Mouse (Mus musculus) c-Kit-positive CD71-positive TER-119-negative erythroid progenitor cells, embryonic 14.5 days (primary cell): ENCODE data around the gene Hoxa2.

Experiments used
- DNase-seq: peaks from one replicate; pipeline ENCODE4 v3.0.0-alpha.2; 2013; ENCODE audit warnings: low read depth

The Hoxa2 gene

DNA sequence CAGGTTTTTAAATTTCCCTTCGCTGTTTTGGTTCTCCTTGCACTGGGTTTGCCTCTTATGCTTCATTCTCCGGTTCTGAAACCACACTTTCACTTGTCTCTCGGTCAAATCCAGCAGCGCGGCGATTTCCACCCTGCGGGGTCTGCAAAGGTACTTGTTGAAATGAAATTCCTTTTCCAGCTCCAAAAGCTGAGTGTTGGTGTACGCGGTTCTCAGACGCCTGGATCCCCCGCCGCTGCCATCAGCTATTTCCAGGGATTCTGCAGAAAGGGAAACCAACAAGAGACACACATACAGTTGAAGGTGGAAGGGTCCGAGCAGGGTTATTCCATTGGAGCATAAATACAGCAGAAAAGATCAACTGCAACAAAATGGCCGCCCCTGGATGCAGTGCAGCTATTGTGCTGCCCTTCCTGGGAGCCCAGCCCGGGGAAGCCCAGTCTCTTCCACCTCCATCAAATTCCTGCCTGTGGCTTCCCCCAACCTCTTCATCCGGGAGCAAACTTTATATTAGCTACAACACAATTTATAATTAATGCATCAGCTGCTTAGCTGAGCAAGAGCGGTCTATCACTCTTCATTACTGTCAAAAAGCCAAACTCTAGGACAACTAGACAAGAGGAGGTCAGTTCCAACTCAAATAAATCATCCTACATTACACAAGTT is 1.1 kb downstream of the Hoxa2 start:
- DNase-seq, result no peak

DNA sequence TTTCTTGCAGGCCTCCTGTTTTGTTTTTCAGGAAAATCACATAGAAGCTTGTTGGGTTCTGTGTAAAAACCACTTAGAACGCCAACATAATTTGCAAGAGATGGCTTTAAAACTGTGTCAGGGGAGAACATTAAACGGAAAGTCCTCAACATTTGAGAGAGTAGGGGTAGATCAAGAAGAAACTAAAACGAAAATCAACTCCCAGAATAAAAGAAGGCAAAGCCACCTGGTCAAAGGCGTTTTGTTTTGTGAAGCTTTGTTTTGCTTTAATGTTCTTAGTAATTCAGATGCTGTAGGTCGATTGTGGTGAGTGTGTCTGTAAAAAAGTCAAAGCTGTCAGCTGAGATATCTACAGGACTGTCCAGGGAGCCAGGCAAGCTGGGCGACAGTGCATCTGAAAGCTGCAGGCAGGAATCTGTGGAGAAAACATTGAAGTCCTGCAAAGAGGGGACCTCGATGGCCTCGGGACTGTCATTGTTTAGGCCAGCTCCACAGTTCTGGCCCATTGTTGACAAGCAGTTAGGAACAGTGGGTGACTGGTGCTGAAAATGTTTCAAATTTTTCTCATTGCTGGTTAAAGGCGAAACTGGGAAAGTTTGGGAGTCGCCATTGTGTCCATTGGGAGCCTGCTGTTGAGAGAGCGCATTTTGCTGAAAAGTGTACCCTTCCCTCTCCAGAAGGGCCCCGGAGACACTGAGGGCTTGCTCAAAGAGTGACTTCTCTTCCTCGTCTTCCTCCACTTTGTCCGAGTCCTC is 1.8 kb downstream of the Hoxa2 start:
- DNase-seq, result no peak

DNA sequence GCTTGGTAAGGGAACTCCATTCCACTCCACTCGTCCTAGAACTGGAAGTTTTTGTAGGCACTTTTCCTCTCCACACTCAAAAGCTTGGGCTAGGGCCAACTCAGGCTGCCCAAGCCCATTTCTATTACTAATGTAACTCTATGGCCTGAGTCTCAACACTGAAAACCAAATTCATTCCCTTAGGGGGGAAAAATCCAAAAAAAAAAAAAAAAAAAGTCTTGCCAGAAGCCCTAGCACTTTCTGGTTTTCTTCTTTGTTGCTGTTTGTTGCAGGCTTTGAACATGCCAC is 2.6 kb downstream of the Hoxa2 start:
- DNase-seq, result no peak

DNA sequence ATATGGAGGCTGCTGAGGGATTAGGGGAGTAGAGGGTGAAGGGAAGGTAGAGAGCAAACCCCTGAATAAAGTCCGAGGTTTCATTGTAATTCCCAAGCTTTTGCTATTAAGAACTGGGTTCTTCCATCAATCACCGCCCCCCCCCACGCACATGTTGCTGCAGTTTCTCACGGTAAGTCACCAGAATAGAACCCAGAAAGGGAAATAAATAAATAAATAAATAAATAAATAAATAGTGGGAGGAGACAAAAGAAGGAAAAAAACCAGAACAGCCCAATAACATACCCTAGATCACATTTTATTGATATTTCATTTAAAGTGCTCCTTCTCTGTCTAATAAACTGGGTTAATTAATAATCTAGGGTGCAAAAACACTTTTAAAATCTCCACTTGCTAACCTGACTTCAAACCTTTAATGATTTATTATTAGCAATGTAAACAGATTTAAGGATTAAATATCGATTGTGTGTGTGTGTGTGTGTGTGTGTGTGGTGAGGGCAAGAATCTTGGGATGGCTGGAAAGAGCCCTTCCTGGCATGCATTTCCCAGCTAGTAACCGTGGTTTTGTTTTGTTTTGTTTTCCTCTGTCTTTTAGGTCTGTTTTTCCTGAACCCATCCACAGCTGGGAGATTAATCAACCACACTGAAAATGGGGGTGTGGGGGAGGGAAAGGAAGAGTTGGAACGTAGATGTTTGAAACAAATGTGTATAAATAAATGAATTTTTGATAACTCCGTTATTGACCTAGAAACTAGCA is 3.1 kb downstream of the Hoxa2 start:
- no peak for DNase-seq

DNA sequence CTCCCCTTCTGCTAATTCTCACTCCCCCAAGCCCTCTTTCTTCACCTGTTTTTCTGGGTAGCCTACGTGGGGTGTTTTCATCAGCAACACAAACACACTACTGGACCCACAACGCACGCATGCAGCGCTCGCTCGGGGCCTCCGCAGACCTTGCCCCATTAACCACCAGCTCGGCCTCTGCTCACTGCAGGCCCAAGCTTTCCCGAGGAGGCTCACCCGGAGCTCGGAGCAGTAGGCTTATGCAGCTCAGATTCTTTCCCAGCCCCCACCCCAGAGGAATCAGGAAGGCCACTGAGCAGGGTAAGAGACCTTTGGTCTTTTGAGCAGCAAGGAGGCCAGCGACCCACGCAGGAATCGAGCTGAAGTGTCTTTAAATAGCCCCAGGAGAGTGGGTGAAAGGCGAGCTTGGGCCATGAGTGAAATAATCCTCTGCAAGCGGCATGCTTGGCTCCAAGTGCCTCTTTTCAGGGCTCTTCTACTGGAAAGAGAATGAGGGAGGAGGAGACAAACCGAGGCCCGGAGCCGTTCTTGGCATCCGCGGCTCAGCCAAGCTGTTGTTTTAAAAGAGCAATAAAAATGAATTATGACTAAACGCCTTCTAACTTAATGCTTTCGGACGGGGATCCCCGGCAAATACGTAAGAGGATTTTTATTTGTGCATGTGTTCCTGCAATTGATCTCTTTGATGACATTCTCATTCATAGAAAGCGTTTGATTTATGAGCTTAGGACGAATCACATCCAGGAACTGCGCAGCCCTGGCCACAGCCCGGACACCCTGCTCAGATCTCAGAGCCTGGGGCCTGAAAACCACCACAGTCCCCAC is 3.9 kb downstream of the Hoxa2 start:
- DNase-seq, result no peak

DNA sequence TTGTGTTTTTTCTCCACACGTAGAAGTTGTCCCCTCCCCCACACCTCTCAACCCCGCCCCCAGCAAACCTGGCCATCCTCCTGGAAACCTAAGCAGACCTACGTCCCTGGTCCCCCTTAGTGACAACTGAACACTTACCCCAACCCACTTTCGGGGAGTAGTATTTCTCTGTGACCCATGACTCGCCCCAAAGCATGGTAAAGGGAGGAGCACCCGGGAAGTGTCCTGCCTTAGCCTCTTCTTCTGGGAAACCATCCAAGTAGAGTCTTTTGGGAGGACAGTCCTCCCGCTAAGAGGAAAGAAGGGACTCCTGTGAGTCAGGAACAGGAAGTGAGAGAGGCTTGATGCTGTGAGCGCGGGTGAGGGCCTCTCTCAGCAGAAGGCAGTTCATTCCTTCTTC is 4.7 kb downstream of the Hoxa2 start:
- no peak for DNase-seq

DNA sequence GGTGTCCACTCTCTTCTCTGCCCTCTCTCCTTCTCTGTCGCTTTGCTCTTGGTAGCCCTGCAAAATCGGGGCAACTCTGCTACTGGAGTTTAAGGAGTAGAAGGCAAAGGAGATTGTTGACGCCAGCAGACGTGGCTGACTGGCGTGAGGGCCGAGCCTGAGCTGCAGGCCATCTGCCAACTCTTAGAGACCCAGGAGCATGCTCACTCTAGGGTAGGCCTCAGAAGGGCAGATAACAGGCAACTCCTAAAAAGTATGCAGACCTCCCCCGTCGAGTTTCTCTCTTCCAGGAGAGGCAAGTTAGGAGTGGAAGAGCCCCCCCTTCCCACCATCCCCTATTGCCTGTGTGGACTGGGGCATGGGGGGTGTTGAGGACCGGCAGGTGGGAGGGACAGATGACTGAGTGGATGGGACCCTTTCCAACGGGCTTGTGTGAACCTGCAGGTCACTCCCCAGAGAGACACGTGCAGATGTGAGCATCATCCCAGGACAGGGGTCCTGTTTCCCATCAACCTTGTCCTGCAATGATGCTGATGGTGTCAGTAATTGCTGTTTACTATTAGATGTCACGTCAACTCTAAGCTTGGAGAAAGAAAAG is 5.4 kb downstream of the Hoxa2 start:
- no peak for DNase-seq

DNA sequence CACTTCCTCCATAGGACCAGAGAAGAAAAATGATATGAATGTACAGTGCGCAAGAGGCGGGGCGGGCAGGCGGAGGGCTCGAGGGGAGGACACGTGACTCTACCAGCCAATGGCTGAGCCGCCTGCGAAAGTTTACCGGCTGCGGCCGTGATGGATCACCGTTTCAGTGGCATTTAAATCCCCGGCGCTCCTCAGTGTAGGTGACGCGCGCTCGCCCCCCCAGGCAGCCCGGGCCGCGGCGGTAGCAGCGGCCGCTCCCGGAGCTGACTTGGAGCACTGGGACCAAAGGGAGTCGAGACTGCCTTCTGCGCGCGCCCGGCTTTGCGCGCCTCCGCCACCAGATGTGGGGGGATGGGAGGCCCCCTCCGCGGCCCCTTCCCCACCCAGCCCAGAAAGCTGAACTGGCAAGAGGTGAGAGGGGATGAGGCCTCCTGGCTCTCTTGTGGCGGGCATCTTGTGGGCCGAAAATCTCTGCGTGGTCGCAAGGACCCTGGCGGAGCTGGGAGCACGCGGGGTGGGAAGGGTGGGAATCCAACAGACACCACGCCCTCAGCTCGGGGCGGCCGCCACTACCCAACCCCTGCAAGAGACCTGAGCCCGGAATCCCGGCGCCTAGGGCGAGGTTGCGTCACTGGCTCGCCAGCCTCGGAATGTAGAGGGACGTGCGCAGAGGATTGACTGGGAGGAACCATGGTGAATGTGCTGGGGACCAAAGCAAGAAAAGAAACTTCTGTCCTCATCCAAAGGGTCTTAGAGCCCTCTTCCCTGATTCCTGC is 6.2 kb downstream of the Hoxa2 start, which contains the start of gene Hoxa1:
Hoxa1 (minus strand) TSS at position 42 of the 776 bp plus-strand sequence.
- DNase-seq, result peak; percentile 15

DNA sequence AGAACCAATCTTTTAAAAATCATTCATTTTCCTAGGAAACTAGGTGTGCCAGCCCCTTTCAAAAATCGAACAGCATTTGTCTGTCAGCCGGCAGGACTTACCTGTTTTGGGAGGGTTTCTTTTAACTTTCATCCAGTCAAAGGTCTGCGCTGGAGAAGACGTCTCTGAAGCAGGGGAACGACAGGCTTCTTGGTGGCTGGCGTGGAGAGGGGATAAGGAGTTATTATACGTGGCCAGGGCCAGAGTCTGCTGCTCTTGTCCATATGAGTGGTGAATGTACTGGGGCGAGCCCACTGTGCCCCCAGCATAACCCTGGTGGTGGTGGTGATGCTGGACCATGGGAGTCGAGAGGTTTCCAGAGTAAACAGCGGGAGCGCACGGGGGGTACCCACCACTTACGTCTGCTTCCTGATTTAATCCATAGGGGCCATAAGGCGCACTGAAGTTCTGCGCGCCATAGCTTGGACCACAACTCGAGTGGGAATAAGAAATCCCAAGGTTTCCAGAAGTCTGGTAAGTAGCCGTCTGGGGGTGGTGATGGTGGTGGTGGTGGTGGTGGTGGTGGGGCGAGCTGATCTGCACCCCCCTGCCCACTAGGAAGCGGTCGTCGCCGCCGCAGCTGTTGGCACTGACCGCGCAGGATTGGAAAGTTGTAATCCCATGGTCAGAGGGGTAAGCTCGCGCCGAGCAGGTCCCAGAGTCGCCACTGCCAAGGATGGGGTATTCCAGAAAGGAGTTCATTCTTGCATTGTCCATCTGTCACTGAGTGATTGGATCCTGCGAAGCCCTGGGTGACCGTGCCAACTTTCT is 7.0 kb downstream of the Hoxa2 start:
- no peak for DNase-seq

DNA sequence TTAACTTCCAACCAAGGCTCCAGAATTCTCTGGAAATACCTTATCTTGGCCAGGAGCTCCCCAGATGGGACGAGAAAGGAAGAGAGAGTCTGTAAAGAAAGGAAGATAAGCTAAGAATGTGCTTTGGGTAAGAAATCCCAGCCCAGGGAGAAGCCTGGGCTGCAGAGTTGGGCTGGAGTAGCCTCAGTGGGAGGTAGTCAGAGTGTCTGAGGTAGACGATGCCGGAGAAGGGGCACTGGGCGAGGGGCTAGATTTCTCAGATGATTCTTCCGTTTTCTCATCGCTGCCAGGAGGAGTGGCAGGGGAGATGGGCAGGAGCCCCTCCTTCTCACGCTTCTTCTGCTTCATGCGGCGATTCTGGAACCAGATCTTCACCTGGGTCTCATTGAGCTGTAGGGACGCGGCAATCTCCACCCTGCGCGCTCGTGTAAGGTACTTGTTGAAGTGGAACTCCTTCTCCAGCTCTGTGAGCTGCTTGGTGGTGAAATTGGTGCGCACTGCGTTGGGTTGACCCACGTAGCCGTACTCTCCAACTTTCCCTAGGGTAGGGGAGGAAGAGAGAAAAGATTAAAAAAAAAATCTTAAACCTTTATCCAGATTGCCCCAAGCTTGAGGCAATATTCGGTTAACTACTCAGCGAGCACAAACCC is 8.0 kb downstream of the Hoxa2 start:
- DNase-seq, result no peak

DNA sequence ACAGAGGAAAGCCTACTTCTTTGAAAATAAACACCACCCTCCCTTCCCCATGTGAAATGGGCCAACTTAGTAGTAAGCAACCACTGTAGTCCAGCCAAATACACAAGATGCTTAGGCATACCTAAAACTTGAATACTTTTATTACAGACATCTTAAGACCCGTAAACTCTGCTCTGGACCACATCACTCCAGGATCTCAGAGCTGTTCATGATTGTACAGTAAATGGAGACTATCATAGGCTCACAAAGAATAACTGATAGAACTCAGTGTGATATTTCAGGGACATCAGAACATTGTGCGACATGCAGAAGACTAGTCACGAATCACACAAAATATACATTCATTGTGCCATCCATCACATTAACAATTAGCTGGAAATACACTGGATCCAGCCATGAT is 9.2 kb downstream of the Hoxa2 start:
- DNase-seq, result no peak

DNA sequence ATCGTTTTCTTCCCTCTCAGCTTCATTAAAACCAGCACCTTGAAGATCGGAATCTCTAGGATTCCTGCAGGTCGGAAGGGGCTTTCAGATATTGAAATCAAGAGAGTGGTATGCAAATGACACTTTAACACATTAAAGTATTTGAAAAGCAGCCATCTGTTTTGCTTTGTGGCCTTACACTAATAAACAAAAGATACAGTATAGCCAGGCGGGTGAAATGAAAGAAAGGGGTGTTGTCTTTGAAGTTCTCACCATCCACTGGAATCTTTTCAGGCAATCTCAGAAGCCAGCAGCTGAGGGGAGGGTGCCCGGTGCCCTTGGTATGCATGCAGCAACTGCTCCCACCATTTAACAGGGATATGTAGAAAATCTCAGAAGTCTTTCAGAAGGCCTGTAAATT is 10.6 kb downstream of the Hoxa2 start:
- no peak for DNase-seq

DNA sequence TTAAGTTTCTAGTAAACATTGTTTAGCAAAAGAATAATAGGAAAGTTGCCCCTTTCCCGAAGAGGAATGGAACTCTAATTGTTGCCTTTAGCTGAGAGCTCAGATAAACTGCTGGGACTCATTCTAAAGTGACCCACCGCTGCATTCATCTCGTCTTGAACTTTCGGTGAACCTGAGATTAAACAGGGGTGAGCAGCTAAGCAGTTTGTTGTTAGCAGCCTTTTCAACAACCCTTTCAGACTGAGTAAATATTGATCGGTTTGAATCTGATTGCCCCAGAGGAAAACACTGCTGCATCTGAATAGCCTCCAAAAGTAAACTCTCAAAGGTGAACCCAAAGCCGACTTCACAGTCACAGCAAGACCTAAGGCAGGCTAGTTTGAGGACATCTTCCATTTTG is 11.4 kb downstream of the Hoxa2 start:
- DNase-seq, result no peak

DNA sequence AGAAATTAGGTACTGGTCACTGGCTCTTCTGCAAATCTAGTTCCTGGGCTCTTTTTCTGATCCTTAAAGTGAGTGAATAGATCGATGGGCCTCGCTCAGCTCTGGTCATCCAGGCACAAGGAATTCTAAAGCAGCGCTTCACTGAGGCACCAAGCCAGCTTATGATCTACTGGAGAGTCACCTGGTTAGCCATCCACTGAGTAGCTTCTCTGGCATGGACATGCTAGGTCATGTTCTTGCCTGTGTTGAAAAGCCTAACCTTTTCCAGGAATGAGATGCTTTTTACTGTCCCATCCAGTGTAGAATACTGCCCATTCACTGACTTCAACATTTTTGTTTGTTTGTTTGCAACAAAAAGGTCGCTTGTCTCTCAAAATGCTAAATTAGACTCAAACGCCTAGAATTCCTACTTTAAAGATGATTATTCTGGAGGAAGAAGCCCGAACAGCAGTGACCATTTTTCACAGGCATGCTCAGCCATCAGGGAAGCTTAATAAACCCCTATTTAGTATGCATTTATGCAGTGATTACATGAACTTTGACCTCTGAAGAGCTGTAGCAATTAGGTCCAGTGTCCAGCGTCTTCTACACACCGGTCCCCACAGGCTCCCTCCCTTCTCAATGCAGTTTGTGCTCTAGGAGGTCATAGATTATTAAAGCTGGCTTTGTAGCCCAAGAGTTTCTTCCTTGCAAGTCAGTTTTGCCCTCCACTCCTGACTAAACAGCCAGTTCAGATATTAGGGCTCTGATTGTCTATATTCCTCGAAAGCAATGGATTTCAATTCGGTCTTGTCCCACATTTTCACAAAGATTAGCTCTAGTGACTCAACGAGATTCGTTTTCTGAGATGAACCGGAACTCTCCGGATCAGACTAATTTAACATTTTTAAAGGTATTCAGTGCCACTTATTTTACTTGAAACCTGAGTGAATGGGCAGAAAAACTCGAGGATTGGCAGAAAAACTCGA is 12.1 kb downstream of the Hoxa2 start:
- DNase-seq, result no peak

DNA sequence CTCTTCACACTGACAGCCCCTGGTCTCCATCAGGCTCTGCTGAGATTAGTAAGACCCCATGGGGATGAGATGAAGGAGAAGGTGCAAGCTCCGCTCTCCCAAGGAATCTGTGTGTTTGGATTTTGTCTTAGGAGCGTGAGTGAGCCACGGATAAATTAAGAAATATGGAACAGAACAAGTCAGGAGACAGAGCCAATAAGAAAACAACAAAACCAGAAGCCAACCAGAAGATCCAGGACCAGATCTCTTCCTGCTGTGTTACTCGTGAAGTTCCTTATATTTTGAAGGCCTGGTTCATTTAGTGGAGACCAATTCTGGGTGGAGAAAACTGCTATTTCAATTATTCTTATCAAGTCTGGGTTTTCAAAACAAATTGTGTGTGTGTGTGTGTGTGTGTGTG is 13.1 kb downstream of the Hoxa2 start:
- no peak for DNase-seq

DNA sequence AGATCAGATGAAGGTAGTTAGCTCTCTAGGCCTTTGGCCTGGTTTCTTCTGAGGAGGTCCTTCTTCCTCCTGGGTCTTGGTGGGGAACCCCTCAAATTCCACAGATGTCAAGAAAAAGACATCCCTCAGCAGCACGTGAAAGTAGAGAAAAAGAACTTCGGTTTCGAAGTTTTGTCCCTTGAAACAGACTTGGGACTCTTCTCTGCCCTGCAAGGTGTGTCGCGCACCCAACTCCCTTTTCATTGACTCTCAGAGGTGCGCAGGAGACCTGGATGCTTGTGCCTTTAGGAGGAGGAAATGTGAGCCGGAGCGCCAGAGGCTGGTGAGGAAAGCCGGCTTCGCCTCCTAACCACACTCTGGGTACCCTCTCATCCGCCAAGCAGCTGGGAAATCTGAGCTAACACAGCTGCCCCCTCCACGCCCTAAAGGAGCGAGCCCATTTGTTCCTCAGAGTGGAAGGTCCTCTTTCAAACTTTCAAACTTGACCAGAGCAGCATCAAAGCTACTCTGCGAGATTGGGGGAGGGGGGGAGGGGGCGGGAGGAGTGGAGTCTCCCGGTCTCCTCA is 14.1 kb downstream of the Hoxa2 start:
- no peak for DNase-seq

DNA sequence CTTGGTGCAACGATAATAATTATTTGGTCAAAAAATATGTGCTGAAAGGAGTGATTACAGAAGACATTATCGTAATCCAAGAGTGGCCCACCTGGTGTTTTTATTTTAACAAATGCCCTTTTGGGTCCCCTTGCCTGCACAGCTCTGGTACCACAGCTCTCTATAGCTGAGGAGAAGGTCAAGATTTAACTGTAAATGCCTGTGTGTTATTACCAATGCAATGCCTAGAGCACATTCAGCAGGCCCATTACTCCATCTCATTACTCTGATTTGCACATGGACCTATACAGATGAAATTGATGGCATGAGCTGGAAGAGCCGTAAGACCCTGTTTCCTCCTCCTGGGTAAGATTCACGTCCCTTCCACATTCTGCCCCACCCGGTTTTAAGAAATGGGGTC is 25.5 kb downstream of the Hoxa2 start:
- DNase-seq, result no peak

DNA sequence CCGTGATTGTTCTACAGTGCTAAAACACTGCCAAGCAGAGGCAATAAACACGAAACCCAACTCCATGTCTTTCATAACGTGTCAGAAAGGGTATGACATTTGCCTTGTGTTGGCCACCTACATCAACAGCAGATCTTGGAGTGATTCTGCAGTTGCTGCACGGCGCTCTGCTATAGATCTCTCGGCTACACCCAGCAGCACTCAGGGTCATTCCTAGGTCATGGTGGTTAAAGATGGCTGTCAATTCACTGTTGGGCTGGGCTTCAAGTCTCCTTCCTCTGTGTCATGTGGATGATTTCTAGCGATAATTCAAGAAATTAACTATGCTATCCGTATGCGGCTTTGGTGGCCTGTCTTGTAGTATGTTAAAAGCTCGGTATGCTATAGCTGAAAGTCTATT is 26.1 kb downstream of the Hoxa2 start:
- DNase-seq, result no peak
